Mouse (Mus musculus) brain, embryonic 14.5 days (tissue): ENCODE measurements around the gene Thra.

ENCODE experiments used
- CTCF ChIP-seq: fragments of 200-500 bp; IDR thresholded peaks from 2 replicates; pipeline ENCODE4 v1.5.1; 2012; ENCODE audit warnings: inconsistent platforms, mild to moderate bottlenecking, moderate library complexity, borderline replicate concordance; ENCODE audit not compliant: insufficient read depth, insufficient read length; ENCODE audit errors: extremely low read depth
- POLR2A ChIP-seq: fragments of 200-500 bp; IDR thresholded peaks from 2 replicates; pipeline ENCODE4 v1.6.1; 2012; ENCODE audit warnings: mild to moderate bottlenecking, inconsistent platforms, borderline replicate concordance; ENCODE audit not compliant: poor library complexity, insufficient read depth, insufficient read length, severe bottlenecking; ENCODE audit errors: extremely low read depth

- TF ChIP-seq POLR2A (no peak), CTCF (no peak)
These were observed 45.0 kb upstream of the Thra start for GRCm38 (mm10) chr11:98695408-98695807.
